Mouse (Mus musculus): ENCODE measurements around the gene Hipk4. TPM values are rescaled to one million over a fixed set of nuclear protein-coding genes. Genes with fewer than 3 reads are reported as not detected.

Hipk4 gene
- 0.76 and 0.79 TPM in 2 replicates for polyA plus RNA-seq (2012; rRNA removed; ENCODE audit: low replicate concordance)

GRCm38 (mm10) chr7:27522967-27523366, at the start of gene Hipk4:
TSS of gene Hipk4 (plus strand) at chr7:27523267.

GRCm38 (mm10) chr7:27486770-27487697, 36.0 kb upstream of the Hipk4 start, which contains the start of gene Sertad1:
TSS of gene Sertad1 (plus strand) at chr7:27486910.

GRCm38 (mm10) chr7:27499036-27499435, 24.0 kb upstream of the Hipk4 start, which contains the start of gene Prx:
TSS of gene Prx (plus strand) at chr7:27499324.

GRCm38 (mm10) chr7:27552931-27553513, 30.0 kb downstream of the Hipk4 start, which contains the start of the genes Pld3 and 2310022A10Rik:
TSS of gene Pld3 (minus strand) at chr7:27553218.
TSS of gene 2310022A10Rik (plus strand) at chr7:27553233.

Other genes starting within 250 kb of the Hipk4 start
- 133 and 135 TPM in 2 replicates for gene Ltbp4, start 185.6 kb upstream of the Hipk4 start, polyA plus RNA-seq (2012; rRNA removed; ENCODE audit: low replicate concordance)
- 102 and 115 TPM in 2 replicates for gene Shkbp1, start 167.2 kb upstream of the Hipk4 start, polyA plus RNA-seq (2012; rRNA removed; ENCODE audit: low replicate concordance)
- not detected in 2 replicates for gene Gm20479, start 165.8 kb upstream of the Hipk4 start, polyA plus RNA-seq (2012; rRNA removed; ENCODE audit: low replicate concordance)
- gene Sptbn4, start 75.6 kb upstream of the Hipk4 start, polyA plus RNA-seq (2012; rRNA removed; ENCODE audit: low replicate concordance) = 0.30 and 0.39 TPM in 2 replicates
- gene Blvrb, start 75.3 kb upstream of the Hipk4 start, polyA plus RNA-seq (2012; rRNA removed; ENCODE audit: low replicate concordance) = 87.9 and 102 TPM in 2 replicates
- gene Sertad3, start 49.5 kb upstream of the Hipk4 start, polyA plus RNA-seq (2012; rRNA removed; ENCODE audit: low replicate concordance) = 14.9 and 16.7 TPM in 2 replicates
- 41.7 and 97.4 TPM in 2 replicates for gene Sertad1, start 36.4 kb upstream of the Hipk4 start, polyA plus RNA-seq (2012; rRNA removed; ENCODE audit: low replicate concordance)
- gene Prx, start 23.9 kb upstream of the Hipk4 start, polyA plus RNA-seq (2012; rRNA removed; ENCODE audit: low replicate concordance) = 0.41 and 0.70 TPM in 2 replicates
- gene Pld3, start 30.0 kb downstream of the Hipk4 start, polyA plus RNA-seq (2012; rRNA removed; ENCODE audit: low replicate concordance) = 64.8 and 71.2 TPM in 2 replicates
- gene 2310022A10Rik, start 30.0 kb downstream of the Hipk4 start, polyA plus RNA-seq (2012; rRNA removed; ENCODE audit: low replicate concordance) = 15.7 and 19.1 TPM in 2 replicates
- gene Akt2, start 68.3 kb downstream of the Hipk4 start, polyA plus RNA-seq (2012; rRNA removed; ENCODE audit: low replicate concordance) = 27.6 and 31.4 TPM in 2 replicates
- gene Ttc9b, start 130.6 kb downstream of the Hipk4 start, polyA plus RNA-seq (2012; rRNA removed; ENCODE audit: low replicate concordance) = 0.51 and 0.71 TPM in 2 replicates
- 20.3 and 23.1 TPM in 2 replicates for gene Map3k10, start 151.3 kb downstream of the Hipk4 start, polyA plus RNA-seq (2012; rRNA removed; ENCODE audit: low replicate concordance)
- not detected in 2 replicates for gene Zfp607b, start 166.1 kb downstream of the Hipk4 start, polyA plus RNA-seq (2012; rRNA removed; ENCODE audit: low replicate concordance)
- gene Zfp60, start 208.1 kb downstream of the Hipk4 start, polyA plus RNA-seq (2012; rRNA removed; ENCODE audit: low replicate concordance) = 0.34 and 0.52 TPM in 2 replicates

Data from duodenum, adult 2 months (tissue).